Mouse (Mus musculus) retina, embryonic 14.5 days (tissue): Measurements from ENCODE around the gene Ppp1r8.

ENCODE experiments used
- DNase-seq: peaks from one replicate; pipeline ENCODE4 v3.0.0-alpha.2; 2015; ENCODE audit warnings: low spot score

Gene Ppp1r8

GRCm38 (mm10) chr4:132842970-132843704 lies at the start of gene Ppp1r8:
Gene Ppp1r8 (minus strand): TSS chr4:132843169.
- DNase-seq, result peak; percentile 94

GRCm38 (mm10) chr4:132884844-132885374 lies 41.9 kb upstream of the Ppp1r8 start:
- no peak for DNase-seq

GRCm38 (mm10) chr4:132884064-132884843 lies 41.3 kb upstream of the Ppp1r8 start, which contains the start of gene Stx12:
Gene Stx12 (minus strand): TSS chr4:132884509.
- peak; percentile 95 for DNase-seq

- DNase-seq, result peak; percentile 2
These were observed 40.6 kb upstream of the Ppp1r8 start for GRCm38 (mm10) chr4:132883561-132884063.

- no peak for DNase-seq
These were observed 31.6 kb upstream of the Ppp1r8 start for GRCm38 (mm10) chr4:132874363-132875097.

- DNase-seq, result no peak
These were observed 30.8 kb upstream of the Ppp1r8 start for GRCm38 (mm10) chr4:132873481-132874362.

- DNase-seq, result no peak
These were observed 28.1 kb upstream of the Ppp1r8 start for GRCm38 (mm10) chr4:132871116-132871515.

GRCm38 (mm10) chr4:132864856-132865255 lies 21.9 kb upstream of the Ppp1r8 start:
- no peak for DNase-seq

- no peak for DNase-seq
These were observed 20.0 kb upstream of the Ppp1r8 start for GRCm38 (mm10) chr4:132863012-132863411.

- no peak for DNase-seq
These were observed 17.9 kb upstream of the Ppp1r8 start for GRCm38 (mm10) chr4:132860880-132861279.

- no peak for DNase-seq
These were observed 719 bp upstream of the Ppp1r8 start for GRCm38 (mm10) chr4:132843705-132844071.

- DNase-seq, result peak; percentile 27
These were observed 575 bp downstream of the Ppp1r8 start for GRCm38 (mm10) chr4:132842281-132842906.

GRCm38 (mm10) chr4:132841493-132841892 lies 1.5 kb downstream of the Ppp1r8 start:
- DNase-seq, result no peak

GRCm38 (mm10) chr4:132823614-132824366 lies 19.2 kb downstream of the Ppp1r8 start:
- DNase-seq, result peak; percentile 72

GRCm38 (mm10) chr4:132818442-132818841 lies 24.5 kb downstream of the Ppp1r8 start:
- no peak for DNase-seq

- DNase-seq, result no peak
These were observed 26.1 kb downstream of the Ppp1r8 start for GRCm38 (mm10) chr4:132816855-132817254.

- no peak for DNase-seq
These were observed 26.6 kb downstream of the Ppp1r8 start for GRCm38 (mm10) chr4:132816404-132816803.

GRCm38 (mm10) chr4:132809621-132810020 lies 33.3 kb downstream of the Ppp1r8 start:
- no peak for DNase-seq

- no peak for DNase-seq
These were observed 35.0 kb downstream of the Ppp1r8 start for GRCm38 (mm10) chr4:132807771-132808641.
